Mouse (Mus musculus) megakaryocyte, embryonic 14.5 days (primary cell): ENCODE results near the gene Sema6d.

Source experiments
- FLI1 ChIP-seq: IDR thresholded peaks from 2 replicates; pipeline ENCODE4 v1.6.1; 2012; ENCODE audit warnings: low read length, inconsistent platforms, mixed read lengths
- GATA1 ChIP-seq: IDR thresholded peaks from 3 replicates; pipeline ENCODE4 v1.6.1; 2012; ENCODE audit warnings: mixed read lengths, low read length, inconsistent platforms, borderline replicate concordance

DNA sequence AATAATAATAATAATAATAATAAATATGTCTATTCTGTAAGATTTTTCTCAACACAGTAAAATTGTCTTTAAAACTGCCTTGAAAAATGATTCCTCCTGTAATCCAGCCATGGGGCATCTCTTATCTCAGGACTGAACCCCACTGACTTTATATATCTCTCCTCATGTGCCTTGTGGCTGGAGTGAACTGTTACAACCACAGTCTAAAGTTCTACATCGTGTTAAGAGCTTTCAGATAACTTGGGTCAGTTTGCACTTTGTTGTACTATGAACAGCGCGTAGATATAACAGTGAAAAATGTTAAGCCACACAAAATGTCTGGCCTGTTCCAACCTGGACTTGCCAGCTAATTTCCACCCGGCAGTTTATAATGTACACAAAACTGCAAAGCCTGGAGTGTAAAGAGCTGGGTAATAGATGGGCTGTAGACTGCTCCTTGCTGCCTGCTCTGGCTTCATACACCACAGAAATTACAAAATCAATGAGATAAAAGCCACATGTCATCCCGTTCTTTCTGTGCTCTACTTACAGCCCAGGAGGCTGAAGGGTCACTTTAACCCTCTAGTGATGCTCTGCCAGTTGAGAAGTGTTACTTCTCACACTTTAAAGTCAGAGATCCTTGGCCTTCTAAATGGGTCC, 467.2 kb downstream of the Sema6d start:
- TF ChIP-seq GATA1 (no peak), FLI1 (no peak)
